Mouse (Mus musculus) B cell, adult 62 days (primary cell): Measurements from ENCODE around the gene Osbpl9. TPM values are rescaled to one million over a fixed set of nuclear protein-coding genes. Genes with fewer than 3 reads are reported as not detected.

Source experiments
- total RNA-seq: library from RNA; stranded (reverse); gene quantifications from 4 replicates; pipeline ENCODE4 v1.2.4, GENCODE M21; 2023

Osbpl9 gene
- total RNA-seq: 162 to 169 TPM (median 168 TPM) in 4 replicates

GRCm38 (mm10) chr4:109201582-109202424 is at the start of gene Osbpl9:
Osbpl9 (minus strand) TSS chr4:109202272.

GRCm38 (mm10) chr4:109234185-109234584 is 32.1 kb upstream of the Osbpl9 start, which contains the start of gene Calr4:
Calr4 (plus strand) TSS chr4:109234485.

Other genes with a start within 250 kb of the Osbpl9 start
- gene Nrd1, start 201.6 kb downstream of the Osbpl9 start, total RNA-seq: 194 to 242 TPM (median 235 TPM) in 4 replicates
- gene Calr4, start 32.2 kb upstream of the Osbpl9 start, total RNA-seq: not detected in 4 replicates
- gene Eps15, start 78.0 kb upstream of the Osbpl9 start, total RNA-seq: 96.1 to 111 TPM (median 106 TPM) in 4 replicates
- gene Ttc39a, start 204.4 kb upstream of the Osbpl9 start, total RNA-seq: 0.47 TPM in 1 of 4 replicates, not detected in the others